Mouse (Mus musculus) E14TG2a.4 (cell line): Measurements from ENCODE around the gene Gm37240.

Experiments
- H3K27me3 ChIP-seq: 2 replicates; pipeline ENCODE4 v1.6.1; 2014; ENCODE audit warnings: low read length, control low read depth; ENCODE audit not compliant: insufficient read depth
- H3K36me3 ChIP-seq: 2 replicates; pipeline ENCODE4 v1.6.1; 2014; ENCODE audit warnings: low read length, control low read depth; ENCODE audit not compliant: insufficient read depth
- H3K4me1 ChIP-seq: replicated peaks from 2 replicates; pipeline ENCODE4 v1.6.1; 2014; ENCODE audit warnings: low read depth, low read length, control low read depth
- H3K4me3 ChIP-seq: replicated peaks from 2 replicates; pipeline ENCODE4 v1.5.1; 2014; ENCODE audit warnings: mild to moderate bottlenecking, low read length
- H3K9me3 ChIP-seq: 2 replicates; pipeline ENCODE4 v1.6.1; 2014; ENCODE audit warnings: low read length, control low read depth
- CTCF ChIP-seq: conservative IDR thresholded peaks from 2 replicates; pipeline ENCODE4 v1.5.1; 2014; ENCODE audit warnings: low read length
- NANOG ChIP-seq: IDR thresholded peaks from 2 replicates; pipeline ENCODE4 v1.6.1; 2014; ENCODE audit warnings: borderline replicate concordance, low read length, mixed read lengths
- POU5F1 ChIP-seq: IDR thresholded peaks from 2 replicates; pipeline ENCODE4 v1.6.1; 2014; ENCODE audit warnings: low read length, borderline replicate concordance

Gm37240 gene

GRCm38 (mm10) chr3:85222046-85222445 lies 665.3 kb downstream of the Gm37240 start:
- TF ChIP-seq CTCF = no peak
- no peak for TF ChIP-seq POU5F1
- no peak for TF ChIP-seq NANOG
- Histone ChIP-seq H3K36me3 (no peaks in the 10 kb centered on the region), H3K27me3 (no peaks in the 10 kb centered on the region), H3K4me3 (no peak overlapping the region), H3K4me1 (no peaks in the 10 kb centered on the region), H3K9me3 (no peaks in the 10 kb centered on the region)

DNA sequence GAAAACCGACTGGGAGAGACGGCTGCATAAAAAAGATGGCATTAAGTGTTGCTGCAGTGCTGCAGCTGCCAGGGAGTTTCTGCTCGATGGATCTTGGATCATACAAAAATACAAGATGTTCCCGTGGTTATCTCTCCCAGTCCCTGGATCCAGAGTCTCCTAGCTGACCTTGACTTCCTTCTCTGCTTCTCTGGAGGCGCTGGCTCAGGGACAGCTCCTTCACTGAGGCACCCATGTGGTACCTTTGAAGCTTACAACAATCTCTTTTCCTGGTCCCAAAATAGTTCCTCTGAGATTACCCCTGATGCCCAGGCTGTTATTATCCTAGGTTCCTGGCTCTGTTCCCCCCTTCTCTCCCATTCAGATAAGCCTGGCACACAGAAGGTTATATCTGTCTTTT lies 672.4 kb downstream of the Gm37240 start:
- Histone ChIP-seq H3K9me3 (no peaks in the 10 kb centered on the region), H3K4me3 (no peak overlapping the region), H3K36me3 (no peaks in the 10 kb centered on the region), H3K4me1 (peaks cover 2% of the 10 kb centered on the region; the same call in 1 of the 2 replicates), H3K27me3 (no peaks in the 10 kb centered on the region)
- TF ChIP-seq POU5F1 (no peak), NANOG (no peak), CTCF (no peak)

DNA sequence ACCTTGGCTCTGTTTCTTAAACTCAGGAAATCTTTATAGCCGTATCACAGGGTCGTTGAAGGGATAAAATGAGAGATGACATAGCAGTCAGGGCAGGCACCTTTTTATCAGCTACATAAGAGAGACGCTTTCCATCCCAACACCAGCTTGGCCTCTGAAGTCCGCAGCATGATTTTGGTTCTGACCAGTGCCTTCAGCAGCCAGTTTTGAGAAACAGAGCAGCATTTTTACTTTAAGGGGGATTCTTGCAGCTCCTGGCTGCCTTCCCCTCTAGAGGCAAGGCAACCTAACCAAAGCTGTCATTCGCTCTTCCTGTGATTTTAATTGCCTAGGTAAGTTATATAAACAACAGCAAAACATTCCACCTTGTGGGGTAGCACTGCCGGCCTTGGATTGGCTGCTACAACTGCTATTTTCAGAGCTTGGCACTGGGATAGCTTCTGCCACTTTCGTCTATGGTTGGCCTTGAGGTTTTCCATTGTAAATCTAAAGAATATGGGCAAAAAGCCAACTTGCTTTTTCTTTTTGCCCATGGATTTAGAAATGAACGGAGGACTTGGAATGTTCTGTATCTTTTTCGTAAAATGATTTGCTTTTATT lies 674.5 kb downstream of the Gm37240 start:
- H3K9me3 ChIP-seq = no peaks in the 10 kb centered on the region
- H3K36me3 ChIP-seq = no peaks in the 10 kb centered on the region
- H3K27me3 ChIP-seq = no peaks in the 10 kb centered on the region
- peaks cover 3% of the 10 kb centered on the region; the same call in 1 of the 2 replicates for H3K4me1 ChIP-seq
- no peak for TF ChIP-seq NANOG
- no peak for TF ChIP-seq POU5F1
- no peak for TF ChIP-seq CTCF
- no peak overlapping the region for H3K4me3 ChIP-seq

DNA sequence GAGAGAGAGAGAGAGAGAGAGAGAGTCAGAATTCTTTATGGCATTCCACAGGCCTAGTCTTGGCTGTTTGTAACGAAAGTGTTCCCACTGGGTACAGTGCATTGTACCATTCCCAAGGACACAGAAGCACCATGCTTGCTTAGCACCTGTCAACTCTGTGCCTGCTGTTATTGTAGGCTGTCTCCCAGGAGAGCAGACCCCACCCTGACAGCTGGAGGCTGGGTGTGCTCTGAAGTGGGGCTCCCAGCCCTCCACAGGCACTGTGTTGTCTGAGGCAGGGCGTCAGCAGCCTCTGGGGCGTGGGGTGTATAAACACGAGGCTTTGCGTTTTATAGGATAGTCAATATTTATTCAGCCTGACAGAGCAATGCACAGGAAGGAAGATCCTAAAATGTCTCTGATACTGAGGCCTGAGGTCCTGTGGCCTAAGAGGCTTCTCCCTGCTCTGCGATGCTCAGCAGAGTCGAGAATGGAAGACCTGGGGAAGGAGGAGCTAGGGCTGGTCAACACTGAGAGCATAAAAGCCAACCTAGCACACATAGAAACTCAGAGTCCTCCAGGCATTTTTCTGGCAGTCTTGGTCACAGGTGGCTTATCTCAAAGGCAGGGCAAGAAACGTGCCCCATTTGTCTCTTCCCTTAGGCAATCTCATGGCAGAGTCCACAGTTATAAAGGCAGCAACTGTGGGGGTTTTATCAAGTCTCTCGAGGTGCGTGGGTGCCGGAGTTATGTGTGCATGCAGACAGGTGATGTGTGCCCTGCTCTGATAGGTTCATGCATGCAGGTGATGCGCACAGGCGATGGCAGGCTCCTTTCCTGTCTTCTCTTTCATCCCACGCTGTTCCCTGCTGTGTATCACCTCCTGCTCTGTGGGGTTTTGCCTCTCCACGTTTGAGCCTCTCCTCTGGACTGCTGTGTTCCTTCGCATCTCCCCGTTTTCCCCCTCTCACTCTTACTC lies 677.2 kb downstream of the Gm37240 start:
- Histone ChIP-seq H3K27me3 (no peaks in the 10 kb centered on the region), H3K36me3 (no peaks in the 10 kb centered on the region), H3K9me3 (no peaks in the 10 kb centered on the region), H3K4me3 (no peak overlapping the region), H3K4me1 (peaks cover 3% of the 10 kb centered on the region; the same call in 1 of the 2 replicates)
- TF ChIP-seq CTCF (no peak), POU5F1 (no peak), NANOG (no peak)

GRCm38 (mm10) chr3:85206475-85206874 lies 680.8 kb downstream of the Gm37240 start:
- no peaks in the 10 kb centered on the region for H3K36me3 ChIP-seq
- peaks cover 8% of the 10 kb centered on the region; the same call in 1 of the 2 replicates for H3K4me1 ChIP-seq
- H3K27me3 ChIP-seq = no peaks in the 10 kb centered on the region; the same call in 1 of the 2 replicates
- H3K9me3 ChIP-seq = no peaks in the 10 kb centered on the region
- TF ChIP-seq NANOG = no peak
- TF ChIP-seq POU5F1 = no peak
- no peak for TF ChIP-seq CTCF
- no peak overlapping the region for H3K4me3 ChIP-seq

DNA sequence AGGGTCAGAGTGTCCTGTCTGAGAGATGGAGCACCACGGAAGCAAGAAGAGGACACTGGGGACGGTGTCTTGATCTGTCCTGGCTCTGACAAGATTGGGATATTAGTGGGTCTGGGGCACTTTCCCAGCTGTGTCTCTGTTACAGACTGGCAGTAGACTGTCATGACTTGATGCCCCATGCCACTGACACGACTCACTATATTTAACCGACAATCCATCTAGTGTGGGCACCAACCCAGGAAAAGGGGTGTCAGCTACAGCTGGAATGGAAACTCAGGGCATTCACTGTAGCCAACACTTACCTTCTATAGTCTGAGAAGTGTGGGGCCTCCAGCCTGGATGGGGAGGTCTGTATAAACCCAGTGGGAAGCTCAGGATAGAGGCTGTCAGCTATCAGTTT lies 681.4 kb downstream of the Gm37240 start:
- TF ChIP-seq POU5F1 (no peak), NANOG (no peak), CTCF (no peak)
- H3K36me3 ChIP-seq = no peaks in the 10 kb centered on the region
- H3K9me3 ChIP-seq = no peaks in the 10 kb centered on the region
- H3K4me3 ChIP-seq = no peak overlapping the region
- peaks cover 8% of the 10 kb centered on the region; the same call in 1 of the 2 replicates for H3K4me1 ChIP-seq
- no peaks in the 10 kb centered on the region; the same call in 1 of the 2 replicates for H3K27me3 ChIP-seq

DNA sequence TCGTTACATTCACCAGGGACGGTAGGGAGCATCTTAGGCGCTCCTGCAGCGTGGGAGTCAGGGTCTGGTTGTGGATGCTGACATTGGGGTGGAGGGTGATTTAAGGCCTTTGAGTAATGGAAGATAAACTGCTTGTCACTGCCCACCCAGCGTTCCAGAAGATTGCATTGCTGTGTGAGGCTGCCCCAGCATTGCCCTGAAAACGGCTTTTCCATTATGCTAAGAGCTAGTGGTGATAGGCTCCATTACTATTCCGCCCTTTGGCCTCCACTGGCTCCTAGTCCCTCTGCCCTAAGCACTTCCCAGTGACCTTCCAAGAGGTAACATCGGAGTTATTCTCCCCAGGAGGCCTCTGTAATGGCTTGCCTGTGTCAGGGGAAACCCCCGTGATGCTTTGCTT lies 683.7 kb downstream of the Gm37240 start:
- no peaks in the 10 kb centered on the region for H3K36me3 ChIP-seq

DNA sequence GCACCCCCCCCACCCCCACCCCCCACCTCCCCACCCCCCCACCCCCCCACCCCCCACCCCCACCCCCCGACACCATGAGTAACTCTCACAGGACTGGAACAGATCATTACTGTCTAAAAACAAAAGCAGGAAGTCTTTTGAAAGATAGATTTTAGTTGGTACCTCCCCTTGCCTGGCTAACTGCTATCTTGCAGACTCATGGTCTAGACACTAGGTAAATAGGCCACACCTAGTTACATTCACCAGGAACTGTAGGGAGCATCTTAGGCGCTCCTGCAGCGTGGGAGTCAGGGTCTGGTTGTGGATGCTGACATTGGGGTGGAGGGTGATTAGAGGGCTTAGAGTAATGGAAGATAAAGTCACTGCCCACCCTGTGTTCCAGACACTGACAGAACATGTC lies 684.6 kb downstream of the Gm37240 start:
- no peaks in the 10 kb centered on the region for H3K9me3 ChIP-seq
- TF ChIP-seq CTCF (no peak), POU5F1 (no peak), NANOG (no peak)
- no peak overlapping the region for H3K4me3 ChIP-seq
- peaks cover 4% of the 10 kb centered on the region; the same call in 1 of the 2 replicates for H3K4me1 ChIP-seq
- H3K36me3 ChIP-seq = no peaks in the 10 kb centered on the region
- H3K27me3 ChIP-seq = no peaks in the 10 kb centered on the region; the same call in 1 of the 2 replicates

More for the DNA sequence above, 683.7 kb downstream of the Gm37240 start:
- H3K4me1 ChIP-seq = peaks cover 4% of the 10 kb centered on the region; the same call in 1 of the 2 replicates
- TF ChIP-seq CTCF (no peak), POU5F1 (no peak), NANOG (no peak)
- H3K4me3 ChIP-seq = no peak overlapping the region
- no peaks in the 10 kb centered on the region for H3K9me3 ChIP-seq
- H3K27me3 ChIP-seq = no peaks in the 10 kb centered on the region; the same call in 1 of the 2 replicates
